Mouse (Mus musculus) frontal cortex, postnatal 36 days (tissue): ENCODE data around the gene Ralgps2.

Source experiments
- DNase-seq, 2 experiments: peaks; one replicate each; pipeline ENCODE4 v3.0.0; 2022; ENCODE audit warnings: low spot score in 2 of 2

Gene Ralgps2

DNA sequence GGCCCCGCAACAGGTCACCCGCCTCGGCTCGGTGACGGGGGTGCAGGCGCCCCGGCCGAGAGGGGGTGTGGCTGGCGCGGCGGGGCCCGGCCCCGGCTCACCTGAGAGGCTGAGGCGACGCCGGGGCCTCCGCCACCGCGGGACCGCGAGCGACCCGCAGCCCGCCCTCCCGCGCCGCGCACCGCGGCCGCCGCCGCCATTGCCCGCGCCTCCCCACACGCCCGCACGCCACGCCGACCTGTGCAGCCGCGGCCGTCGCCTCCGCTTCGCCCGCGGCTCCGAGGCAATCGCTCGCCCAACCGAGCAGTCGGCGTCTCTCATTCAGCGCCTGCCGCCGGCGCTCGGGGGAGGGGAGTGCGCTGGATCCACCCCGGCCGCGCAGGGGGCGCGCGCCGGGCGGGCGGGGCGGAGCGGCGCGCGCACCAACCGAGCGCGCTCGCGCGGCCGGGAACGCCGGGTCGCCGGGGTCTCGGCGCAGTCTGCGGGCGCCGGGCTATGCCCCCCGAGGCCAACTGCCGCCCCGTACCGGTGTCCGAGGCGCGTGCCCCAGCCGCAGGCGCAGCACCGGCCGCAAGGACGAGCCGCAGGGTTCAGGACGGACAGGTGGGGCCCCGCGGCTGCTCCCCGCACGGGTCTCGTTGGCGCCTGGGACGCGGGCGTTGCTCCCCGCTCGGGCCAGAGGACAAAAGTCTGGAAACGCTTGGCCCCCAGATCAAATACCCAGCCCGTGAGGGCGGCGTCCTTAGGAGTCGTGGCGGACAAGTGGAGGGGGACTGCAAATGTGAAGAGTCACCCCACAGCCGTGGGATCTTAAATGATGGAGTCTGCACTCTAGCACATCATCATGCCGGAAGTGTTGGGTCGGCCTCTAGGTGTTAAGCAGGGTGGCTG, at the start of gene Ralgps2:
TSS of gene Ralgps2 (minus strand) at position 376 of the 891 bp plus-strand sequence.
- DNase-seq, result peak; percentile 59 to 60

DNA sequence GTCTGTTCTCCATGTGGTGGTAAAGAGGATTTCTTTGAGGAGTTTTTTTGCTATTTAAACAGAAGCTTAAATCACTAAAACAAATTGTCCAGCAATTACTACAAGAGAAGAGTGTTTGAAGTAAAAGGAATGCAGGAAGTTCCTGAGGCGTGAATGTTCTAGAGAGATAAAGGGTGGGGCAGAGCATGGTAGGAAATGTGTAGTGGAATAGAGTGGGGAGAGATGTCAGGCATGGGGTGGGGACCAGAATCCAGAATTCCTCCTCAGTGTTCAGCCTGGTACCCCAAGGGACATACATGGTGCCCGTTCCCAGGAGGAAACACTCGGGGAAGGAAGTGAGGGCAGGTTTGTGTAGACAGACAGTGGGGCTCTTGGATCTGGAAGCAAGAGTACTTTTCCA, 48.1 kb upstream of the Ralgps2 start:
- DNase-seq, result no peak

DNA sequence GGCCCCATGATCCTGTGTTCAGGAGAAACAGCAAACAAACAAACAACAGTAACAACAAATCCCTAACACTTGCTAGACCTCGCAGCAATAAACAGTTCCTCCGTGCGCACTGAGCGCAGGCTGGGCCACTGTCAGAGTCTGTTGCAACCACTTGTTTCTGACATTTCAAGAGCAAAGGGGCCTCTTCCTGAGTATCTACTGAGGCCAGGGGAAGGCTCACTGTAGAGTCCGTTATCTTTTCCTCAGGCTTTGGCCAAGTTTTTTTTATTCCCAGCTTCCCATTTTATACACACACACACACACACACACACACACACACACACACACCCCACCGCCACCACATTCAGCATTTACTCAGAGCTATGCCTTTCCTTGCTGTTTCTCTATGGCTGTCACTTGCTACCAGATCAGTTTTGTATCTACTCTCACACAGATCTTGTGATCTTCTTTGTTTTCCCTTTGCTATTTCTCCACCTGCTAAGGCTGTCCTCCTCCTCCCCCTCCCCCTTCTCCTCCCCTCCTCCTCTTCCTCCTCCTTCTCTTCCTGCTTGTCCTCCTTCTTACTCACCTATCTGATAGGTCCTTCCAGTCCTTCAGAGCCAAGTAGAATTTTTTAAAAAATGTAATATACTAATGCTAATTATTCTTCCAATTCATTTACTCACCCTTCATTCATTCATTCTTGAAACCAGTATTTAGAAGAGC, 47.4 kb upstream of the Ralgps2 start:
- no peak for DNase-seq

DNA sequence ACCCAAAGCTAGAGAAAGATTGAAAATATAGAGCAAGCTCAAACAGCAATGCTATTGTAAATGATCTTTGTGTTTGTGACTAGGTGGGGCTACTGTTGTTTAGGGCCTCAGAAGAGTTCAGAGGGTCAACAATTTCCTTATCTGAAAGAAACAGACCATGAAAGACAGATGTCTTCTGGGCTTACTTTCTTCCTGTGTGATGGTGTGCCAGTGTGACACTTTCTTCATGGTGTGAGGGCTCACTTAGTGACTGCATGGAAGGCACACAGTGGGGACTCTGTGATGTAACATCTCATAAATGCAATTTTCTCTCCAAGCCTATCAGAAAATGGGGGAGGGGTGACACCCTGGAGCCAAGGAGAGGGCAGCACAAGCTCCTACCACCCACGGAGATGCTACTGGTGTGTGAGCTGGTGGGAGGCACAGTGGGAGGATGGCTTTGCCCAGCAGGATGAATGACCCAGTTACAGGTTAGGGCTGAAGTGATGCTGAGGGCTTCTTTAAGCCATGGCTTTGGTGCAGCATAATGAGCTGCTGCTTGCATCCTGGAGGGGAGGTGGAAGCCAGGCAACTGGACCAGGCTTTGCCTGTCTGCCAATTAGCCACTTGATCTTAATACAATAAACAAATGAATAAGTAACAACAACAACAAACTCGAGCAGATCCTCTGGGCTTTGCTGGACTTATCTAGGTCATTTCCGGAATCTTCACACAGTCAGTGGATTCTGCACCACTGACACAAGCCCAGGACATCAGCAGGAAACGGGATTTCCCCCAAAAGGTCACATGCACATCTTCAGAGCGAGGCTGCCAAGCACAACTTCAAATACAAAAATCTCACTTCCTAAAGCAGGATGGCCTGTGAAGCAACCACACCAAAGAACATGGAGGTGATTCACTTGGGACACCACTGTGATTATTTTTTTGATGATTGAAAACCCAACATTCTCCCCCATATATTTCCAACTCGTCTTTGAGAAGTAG, 46.5 kb upstream of the Ralgps2 start:
- no peak for DNase-seq

DNA sequence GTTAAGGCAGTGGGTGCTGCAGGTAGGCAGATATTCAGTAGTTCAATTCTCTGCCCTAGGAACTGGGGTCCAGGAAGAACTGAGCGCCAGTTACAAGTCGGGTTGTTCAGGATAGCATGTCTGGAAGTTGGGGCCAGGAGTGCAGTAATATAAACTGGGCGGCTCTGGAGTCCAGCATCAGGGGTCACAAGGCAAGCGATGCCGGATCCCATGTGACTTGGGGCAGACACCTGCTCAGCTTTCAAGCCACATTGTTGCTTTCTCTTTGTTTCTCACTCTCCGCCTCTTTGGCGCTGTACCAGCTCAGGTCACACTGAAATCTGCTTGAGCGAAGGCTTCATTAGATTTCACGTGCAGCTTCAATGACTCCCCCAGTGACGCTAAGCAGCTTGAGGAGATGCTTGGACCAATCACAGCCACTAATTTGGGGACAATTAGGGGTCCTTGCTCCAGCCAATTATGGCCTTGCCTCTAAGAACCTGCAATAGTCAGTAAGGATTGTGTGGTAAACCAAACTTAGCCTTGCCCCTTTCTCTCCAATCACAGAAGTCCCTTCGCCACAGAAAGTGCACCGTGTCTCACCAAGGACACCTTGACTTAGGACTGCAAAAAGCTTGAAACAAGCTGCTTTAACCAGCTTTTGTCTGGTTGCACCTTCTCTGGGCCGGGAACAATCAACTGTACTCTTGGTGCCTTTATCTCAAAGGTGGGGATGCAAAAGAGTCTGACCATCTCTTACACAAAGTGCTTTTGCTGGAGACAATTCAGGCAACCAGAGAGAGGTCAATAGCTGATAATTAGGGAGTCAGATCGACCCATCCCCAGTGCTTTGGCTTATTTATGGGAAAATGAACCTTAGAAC, 43.8 kb upstream of the Ralgps2 start:
- DNase-seq, result no peak

DNA sequence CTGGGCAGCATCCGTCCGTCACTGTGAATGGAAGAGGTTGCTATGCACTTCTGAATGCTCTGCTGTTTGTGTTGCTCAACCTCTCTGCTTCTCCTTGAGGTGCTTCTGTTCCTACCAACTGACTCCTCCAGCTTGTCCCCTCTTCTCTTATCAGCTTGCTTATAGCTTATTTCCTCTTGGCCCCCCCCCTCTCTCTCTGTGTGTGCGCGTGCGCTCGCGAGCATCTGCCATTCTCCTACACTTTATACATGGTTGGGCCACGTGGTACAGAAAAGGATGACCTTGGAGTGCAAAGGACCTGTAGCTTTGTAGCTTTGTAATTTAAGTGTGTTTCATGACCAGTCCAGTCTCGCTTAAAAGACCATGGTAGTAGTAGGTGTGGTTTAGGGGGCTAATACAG, 42.5 kb upstream of the Ralgps2 start:
- no peak for DNase-seq

DNA sequence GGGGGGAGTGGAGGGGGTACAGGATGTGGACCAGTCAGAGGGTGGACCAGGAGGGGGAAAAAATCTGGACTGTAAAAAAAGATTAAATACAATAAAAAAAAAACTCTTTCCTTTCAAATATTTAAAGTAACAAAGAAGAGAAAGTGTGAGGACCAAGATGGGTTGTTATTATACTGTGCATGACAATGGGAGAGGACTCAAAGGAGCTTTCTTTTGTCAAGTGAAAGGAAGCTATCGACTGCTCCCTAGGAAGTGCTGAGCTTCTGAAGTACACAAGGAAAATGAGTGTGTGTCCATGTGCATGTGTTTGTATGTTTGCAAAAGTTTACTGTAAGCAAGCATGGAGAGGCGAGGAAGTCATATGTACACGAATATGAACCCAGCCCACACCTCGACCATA, 40.3 kb upstream of the Ralgps2 start:
- DNase-seq, result no peak

DNA sequence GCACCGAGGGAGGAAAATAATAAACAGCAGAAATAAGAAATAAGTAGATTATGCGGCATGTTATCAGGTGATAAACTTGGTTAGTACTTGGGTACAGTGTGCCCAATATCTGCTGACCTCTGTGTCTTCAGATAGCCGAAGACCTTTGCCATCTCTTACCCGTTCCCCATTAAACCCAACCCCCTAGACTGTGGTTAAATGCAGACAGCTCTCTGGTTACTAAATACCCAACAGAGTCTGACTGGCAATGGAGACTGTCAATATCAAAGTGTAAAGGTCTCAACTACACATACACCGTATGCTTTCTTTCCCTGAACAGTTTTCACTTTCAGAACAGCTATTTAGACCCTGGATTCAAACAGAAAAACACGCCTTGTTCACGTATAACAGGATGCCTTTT, 39.2 kb upstream of the Ralgps2 start:
- no peak for DNase-seq

DNA sequence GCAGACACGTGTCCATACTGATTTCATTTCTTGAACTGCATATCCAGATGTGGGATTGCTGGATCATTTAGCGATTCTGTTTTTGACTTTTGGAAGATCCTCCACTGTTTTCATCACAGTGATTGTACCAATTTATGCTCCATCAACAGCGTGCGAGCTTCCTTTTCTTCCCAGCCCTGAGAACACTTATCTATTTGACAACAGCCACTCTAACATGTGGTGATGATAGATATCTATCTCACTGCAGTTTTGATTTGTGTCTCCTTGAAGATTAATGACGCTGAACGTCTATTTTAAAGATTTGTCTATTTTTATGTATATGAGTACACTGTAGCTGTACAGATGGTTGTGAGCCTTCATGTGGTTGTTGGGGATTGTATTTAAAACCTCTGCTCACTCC, 34.4 kb upstream of the Ralgps2 start:
- DNase-seq, result no peak

DNA sequence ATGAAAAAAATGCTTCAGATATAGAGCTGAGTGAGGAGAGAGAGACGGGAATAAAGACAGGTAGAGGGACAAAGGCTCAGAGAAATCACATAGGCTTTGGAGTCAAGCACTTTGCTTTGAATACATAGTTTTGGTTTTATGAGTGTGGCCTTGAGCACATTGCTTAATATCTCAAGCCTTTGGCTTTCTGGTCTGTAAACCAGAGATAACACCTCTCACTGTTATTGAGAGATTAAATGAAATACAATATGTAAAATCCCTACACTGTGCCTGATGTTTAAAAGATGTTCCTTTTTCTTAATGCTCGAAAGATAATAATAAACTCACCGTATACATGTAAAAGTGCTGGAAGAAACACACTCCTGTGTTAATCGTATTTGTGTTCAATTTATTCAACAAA, 33.0 kb upstream of the Ralgps2 start:
- DNase-seq, result no peak

DNA sequence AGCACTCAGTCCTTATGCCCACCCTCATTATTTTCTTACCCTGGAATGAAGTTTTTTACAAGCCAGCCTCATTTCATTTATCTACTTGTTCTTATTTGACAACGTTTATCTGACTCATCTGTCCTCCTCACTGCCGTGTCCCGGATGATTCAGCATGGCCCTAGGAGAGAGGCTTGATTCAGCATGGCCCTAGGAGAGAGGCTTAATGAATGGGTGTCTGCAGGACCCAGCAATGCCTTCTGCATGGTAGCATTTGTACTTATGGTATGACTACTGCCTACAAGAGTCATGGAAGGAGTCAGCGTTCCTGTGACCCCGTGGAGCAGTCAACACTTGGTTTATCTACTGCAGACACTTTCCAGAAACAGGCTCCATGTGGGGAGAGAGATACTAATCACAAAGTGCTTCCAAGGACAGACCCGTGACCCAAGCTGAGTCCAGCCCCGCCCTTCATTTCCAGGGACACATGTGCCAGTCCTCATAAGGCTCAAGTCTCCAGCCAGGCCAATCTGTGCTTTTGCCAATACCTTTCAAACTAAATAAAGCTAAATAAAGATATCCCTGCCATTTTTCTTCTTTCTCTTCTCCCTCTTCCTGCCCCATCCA, 31.9 kb upstream of the Ralgps2 start:
- DNase-seq, result no peak

DNA sequence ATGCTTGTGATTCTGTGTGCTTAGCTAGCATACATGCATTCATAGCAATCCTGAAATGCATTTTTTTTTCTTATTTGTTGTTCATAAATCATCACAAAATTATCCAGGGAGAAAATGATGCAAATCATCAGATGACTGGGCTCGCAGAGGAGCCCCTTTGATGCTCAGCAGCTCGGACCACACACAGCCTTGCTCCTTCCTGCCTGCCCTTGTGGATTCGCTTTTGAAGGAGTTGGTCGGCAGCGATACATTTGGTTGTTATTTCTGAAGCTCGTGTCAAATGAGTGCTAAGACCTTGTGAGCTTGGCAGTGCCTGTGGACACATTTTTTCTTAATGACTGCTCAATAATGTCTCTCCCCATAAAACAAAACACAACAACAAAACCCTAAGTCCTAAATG, 31.2 kb upstream of the Ralgps2 start:
- no peak for DNase-seq

DNA sequence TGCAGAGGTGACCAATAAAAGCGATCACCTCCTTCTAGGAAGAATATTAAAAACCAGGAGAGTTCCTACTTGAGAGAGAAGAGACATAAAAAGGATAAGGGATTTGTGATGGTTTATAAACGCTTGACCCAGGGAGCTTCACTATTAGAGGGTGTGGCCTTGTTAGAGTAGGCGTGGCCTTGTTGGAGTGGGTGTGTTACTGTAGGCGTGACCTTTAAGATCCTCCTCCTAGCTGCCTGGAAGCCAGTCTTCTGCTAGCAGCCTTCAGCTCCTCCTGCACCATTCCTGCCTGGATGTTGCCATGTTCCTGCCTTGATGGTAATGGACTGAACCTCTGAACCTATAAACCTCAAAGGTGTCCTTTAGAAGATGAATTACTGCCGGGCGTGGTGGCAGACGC, 28.7 kb upstream of the Ralgps2 start:
- no peak for DNase-seq

DNA sequence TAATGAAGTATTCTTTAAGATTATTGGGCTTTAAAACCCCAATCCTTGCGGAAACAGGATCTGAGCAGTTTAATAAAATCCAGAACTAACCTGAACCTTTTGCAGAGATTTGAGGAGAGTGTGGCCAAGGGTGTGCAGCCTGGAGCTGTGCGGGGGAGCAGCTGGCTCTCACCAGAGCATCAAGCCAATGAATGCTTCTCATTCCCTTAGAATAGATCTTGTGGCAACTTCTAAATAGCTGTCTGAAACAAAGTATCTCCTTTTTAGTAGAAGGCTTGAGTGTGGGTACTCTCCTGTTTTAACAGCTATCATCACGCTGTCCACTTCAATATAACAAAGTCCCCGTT, 25.1 kb upstream of the Ralgps2 start:
- peak in 1 of 2 experiments; percentile 8 for DNase-seq

DNA sequence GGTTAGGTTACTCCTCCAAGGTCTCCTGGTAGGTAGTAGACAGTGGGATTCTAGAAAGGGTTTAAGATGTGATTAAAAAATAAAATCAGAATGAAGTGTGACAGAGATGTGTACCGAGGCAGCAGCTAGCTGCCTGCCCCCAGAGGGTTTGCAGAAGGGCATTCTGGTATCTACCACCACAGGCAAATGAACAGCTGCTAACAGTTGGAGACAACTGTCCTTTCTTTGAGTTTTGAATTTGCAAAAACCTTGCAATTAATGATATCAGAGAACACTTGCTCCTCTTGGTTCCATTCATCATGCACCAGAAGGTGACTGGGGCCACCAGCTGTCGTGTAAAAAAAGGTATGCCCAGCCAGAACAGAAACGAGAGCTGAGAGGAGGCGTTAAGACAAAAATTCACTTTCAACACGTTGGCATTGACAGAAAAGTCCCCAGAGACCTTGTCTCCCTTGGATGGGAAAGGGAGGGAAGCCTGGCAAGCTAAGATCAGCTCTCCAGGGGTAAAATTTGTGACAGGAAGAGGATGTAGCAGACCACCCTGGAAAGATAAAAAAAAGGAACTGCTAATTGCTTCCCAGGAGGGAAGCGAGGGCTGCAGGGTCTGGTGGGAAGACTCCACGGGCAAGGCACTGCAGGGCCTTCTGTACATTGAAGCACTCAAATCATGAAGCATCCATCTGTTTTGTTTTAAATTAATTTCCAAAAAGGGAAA, 24.6 kb upstream of the Ralgps2 start:
- peak in 1 of 2 experiments; percentile 4 for DNase-seq

DNA sequence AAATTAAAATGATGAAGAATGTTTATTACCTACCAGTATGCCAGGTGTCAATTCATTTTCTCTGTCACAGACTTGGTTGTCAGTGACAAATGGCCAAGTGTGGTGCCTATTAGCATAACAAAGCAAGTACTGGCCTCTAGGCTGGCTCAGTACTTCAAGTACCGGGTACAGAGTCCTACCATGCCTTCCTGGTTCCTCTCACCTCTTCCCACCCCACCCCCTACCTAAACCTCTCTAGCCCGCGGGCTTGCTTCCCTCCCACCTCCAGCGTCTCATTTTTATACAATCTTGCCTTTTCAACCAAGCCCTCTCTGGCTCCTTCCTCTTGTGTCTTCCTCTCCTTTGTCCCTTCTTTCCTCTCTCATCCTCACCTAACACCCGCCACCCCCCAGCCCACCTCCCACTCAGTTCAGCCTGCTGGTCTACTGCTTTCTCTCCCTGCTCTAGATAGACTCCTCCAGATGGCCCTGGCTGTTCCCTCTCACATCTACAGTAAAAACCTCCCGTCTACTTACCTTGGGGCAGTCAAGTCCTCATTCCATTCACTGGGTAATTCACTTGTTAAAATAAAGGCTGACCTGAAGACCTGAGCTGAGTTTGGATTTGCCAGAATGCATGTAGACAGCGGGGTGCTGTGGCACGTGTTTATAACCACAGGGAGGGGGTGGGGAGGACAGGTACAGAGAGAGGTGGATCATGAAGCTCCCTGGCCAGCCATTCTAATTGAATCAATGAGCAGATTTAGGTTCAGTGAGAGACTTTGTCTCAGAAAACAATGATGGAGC, 22.2 kb upstream of the Ralgps2 start:
- no peak for DNase-seq

DNA sequence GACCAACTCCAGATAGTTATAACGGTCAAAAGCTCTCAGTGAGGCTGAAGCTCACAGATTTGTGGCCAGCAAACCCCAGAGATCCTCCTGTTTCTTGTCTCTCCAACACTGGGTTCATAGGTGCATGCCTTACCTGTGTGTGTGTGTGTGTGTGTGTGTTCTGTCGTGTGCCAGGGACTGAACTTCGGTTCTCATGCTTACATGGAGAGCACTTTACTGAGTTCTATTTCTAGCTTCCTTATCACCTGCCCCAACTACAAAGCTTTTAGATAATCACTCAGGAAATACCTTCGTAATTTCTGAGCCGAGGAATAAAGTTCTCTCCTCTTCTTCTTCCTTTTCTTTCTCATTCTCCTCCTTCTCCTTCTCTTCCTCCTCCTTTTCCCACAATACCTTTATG, 19.6 kb upstream of the Ralgps2 start:
- no peak for DNase-seq

DNA sequence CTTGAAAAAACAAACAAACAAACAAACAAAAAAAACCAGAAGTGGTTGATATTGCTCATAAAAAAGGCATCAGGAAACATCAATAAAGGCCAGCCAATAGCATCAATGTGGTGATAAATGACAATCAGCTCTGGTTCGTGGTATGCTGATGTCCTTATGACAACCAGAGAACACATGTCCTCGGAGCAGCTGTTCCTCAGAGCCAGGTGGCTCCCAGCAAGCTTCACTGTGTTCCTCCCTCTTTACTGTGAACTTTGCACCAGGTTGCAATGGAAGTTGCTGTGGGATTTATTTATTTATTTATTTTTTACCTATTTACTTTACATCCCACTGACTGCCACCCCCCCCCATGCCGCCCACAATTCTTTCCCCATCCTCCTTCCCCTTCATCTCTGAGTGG, 17.9 kb upstream of the Ralgps2 start:
- no peak for DNase-seq
